Mouse (Mus musculus) forebrain, embryonic 12.5 days (tissue): Measurements from ENCODE around the gene Krba1. TPM values are rescaled to one million over a fixed set of nuclear protein-coding genes. Genes with fewer than 3 reads are reported as not detected.

Source experiments
- ATAC-seq: fragments of 200-750 bp; cut with Nextera tagmentation; 2 replicates; pipeline ENCODE4 v1.8.0; 2017; ENCODE audit warnings: moderate TSS enrichment; ENCODE audit not compliant: low FRiP score
- H3K27ac ChIP-seq: fragments of 300-500 bp; sonication (generic); 2 replicates; pipeline ENCODE4 v1.5.1; 2016; ENCODE audit warnings: mild to moderate bottlenecking
- H3K27me3 ChIP-seq: fragments of 300-500 bp; sonication (generic); 2 replicates; pipeline ENCODE4 v1.6.1; 2016; ENCODE audit warnings: mild to moderate bottlenecking
- H3K36me3 ChIP-seq: fragments of 300-500 bp; sonication (generic); replicated peaks from 2 replicates; pipeline ENCODE4 v1.6.1; 2016; ENCODE audit warnings: mild to moderate bottlenecking
- H3K4me1 ChIP-seq: fragments of 300-500 bp; sonication (generic); 2 replicates; pipeline ENCODE4 v1.6.1; 2016
- H3K4me2 ChIP-seq: fragments of 300-500 bp; sonication (generic); 2 replicates; pipeline ENCODE4 v1.6.1; 2016; ENCODE audit warnings: mild to moderate bottlenecking, moderate library complexity
- H3K4me3 ChIP-seq: fragments of 300-500 bp; sonication (generic); replicated peaks from 2 replicates; pipeline ENCODE4 v1.5.1; 2016; ENCODE audit warnings: mild to moderate bottlenecking
- H3K9ac ChIP-seq: fragments of 300-500 bp; sonication (generic); 2 replicates; pipeline ENCODE4 v1.6.1; 2016; ENCODE audit warnings: mild to moderate bottlenecking
- H3K9me3 ChIP-seq: fragments of 300-500 bp; sonication (generic); 2 replicates; pipeline ENCODE4 v1.6.1; 2016
- WGBS: fragments of 180-500 bp; shearing (Covaris S2); methylation state at CpG from one replicate; pipeline ENCODE4 v1.1.7; 2016; 5-methylcytosine and 5-hydroxymethylcytosine counted together
- polyA plus RNA-seq: library from polyadenylated mRNA; unstranded; fragments of >200 nt; fragmentation: Nextera tagmentation; extraction: Ambion mirVana; gene quantifications from 2 replicates; pipeline ENCODE4 v1.2.1, GENCODE M21; 2016

The Krba1 gene
- polyA plus RNA-seq, 1 experiment from 2014 or later, result 27.2 TPM

DNA sequence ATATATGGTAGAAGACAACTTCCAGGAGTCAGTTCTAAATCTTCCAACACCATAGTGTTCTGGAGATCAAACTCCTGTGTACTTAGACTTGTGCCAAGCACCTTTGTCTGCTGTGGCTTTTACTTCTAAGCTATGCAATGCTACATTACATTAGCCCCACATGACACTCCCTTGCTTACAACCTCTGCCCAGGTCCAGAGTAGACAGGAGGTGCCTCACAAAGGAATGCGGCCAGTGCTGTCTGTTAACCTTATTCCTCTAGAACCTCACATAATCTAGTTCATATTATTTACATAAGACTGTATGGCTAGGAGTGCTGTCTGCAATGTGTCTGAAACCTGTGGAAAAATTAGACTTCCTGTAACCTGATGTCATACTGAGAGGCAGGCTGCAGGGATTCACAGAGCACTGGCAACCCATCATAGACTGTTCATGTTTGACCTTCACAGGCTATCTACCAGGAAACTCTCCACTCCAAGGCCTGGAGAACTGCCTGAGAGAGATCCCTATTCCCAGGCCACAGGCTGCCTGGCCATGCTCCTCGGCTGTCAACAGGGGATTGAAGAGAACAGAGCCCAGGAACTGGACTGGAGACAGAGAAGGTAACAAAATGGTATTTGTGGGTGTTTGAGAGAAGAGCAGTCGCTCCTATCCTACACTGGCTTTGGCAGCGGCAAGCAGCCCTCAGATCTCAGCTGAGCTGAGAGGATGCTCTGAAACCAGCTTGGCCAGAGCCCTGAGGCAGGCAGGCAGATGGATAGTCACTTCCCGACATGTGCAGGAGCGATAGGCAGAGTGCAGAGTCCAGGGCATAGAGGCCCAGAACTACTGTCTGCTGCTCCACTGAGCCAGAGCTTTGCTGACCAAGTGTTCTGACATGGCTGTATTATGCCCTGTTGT lies 16.1 kb downstream of the Krba1 start:
- 92% methylated on average over 6 of the region's 6 CpGs for WGBS
- peaks cover 100% of the 10 kb centered on the region for H3K36me3 ChIP-seq

DNA sequence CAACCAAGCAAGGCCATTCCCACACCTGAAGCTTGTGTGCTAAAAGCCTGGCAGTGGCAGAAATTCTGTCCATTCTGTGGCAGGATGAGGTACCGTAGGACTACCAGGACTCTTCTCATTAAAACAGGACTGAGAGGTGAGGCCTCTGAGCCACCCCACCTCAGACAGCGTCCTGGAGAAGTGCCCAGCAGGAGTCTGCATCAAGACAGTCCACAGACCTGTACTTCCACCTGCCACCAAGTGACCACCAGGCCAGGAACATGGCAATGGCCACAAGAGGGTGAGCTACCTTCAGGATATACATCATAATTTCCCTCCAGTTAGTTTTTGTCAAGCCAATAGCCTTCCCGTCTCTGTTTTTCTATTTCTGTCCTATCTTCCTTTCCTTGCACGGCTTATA lies 16.8 kb downstream of the Krba1 start:
- no peaks in the 10 kb centered on the region for H3K27me3 ChIP-seq
- no peak overlapping the region for H3K27ac ChIP-seq
- no peak overlapping the region for H3K4me3 ChIP-seq
- no peak for ATAC-seq
- no peaks in the 10 kb centered on the region for H3K9me3 ChIP-seq
- 93% methylated on average over 4 of the region's 4 CpGs for WGBS
- no peak overlapping the region for H3K9ac ChIP-seq
- H3K4me2 ChIP-seq, result no peak overlapping the region
- no peaks in the 10 kb centered on the region for H3K4me1 ChIP-seq
- peaks cover 100% of the 10 kb centered on the region for H3K36me3 ChIP-seq

More for the DNA sequence above, 16.1 kb downstream of the Krba1 start:
- no peak for ATAC-seq
- Histone ChIP-seq H3K4me1 (no peaks in the 10 kb centered on the region), H3K9ac (no peak overlapping the region), H3K27me3 (no peaks in the 10 kb centered on the region), H3K4me3 (no peak overlapping the region), H3K27ac (no peak overlapping the region), H3K4me2 (no peak overlapping the region), H3K9me3 (no peaks in the 10 kb centered on the region)

DNA sequence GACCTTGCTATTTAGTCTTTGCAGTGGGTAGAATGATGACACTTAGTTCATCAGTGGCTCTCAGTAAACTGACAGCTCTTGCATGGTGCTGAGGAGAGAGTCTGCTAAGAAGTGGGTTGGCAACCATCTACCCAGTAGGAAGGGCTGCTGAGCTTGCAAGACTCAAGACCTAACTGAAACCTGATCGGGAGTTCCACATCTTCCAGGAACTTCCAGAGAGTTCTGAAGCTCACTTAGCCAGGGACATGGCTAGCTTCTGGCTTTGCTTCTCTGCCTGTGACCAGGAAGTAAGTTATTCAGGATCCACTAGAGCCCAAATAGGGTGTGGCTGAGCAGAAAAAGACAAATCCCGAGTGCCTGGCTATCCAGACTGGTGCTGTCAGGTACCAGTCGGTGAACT lies 17.3 kb downstream of the Krba1 start:
- no peak for ATAC-seq
- Histone ChIP-seq H3K27ac (no peak overlapping the region), H3K36me3 (peaks cover 100% of the 10 kb centered on the region), H3K9ac (no peak overlapping the region), H3K9me3 (no peaks in the 10 kb centered on the region), H3K27me3 (no peaks in the 10 kb centered on the region), H3K4me2 (no peak overlapping the region), H3K4me3 (no peak overlapping the region), H3K4me1 (no peaks in the 10 kb centered on the region)
- WGBS, result 70% methylated on average over 3 of the region's 3 CpGs

DNA sequence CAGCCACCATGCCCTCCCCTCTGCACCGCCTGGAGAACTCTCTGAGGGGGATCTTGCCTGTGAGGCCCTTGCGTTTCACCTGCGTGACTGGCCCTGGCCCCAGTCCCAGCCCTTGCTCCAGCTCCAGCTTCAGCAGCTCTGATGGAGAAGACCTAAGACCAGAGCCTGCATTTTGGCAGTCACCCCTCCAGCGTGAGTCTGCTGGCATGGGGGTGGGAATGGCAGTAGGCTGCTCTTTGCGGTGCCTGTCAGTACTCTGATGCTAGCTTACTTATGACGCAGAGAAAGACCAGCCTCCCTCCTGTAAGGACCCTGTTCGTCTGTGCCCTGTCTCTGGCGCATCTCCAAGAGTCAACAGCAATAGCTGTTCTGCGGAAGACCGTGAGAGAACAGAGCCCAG lies 17.7 kb downstream of the Krba1 start:
- 91% methylated on average over 10 of the region's 10 CpGs for WGBS
- no peaks in the 10 kb centered on the region for H3K9me3 ChIP-seq
- no peaks in the 10 kb centered on the region for H3K4me1 ChIP-seq
- H3K4me2 ChIP-seq, result no peak overlapping the region
- no peaks in the 10 kb centered on the region for H3K27me3 ChIP-seq
- no peak overlapping the region for H3K9ac ChIP-seq
- no peak overlapping the region for H3K4me3 ChIP-seq
- no peak overlapping the region for H3K27ac ChIP-seq
- no peak for ATAC-seq
- peaks cover 100% of the 10 kb centered on the region for H3K36me3 ChIP-seq

DNA sequence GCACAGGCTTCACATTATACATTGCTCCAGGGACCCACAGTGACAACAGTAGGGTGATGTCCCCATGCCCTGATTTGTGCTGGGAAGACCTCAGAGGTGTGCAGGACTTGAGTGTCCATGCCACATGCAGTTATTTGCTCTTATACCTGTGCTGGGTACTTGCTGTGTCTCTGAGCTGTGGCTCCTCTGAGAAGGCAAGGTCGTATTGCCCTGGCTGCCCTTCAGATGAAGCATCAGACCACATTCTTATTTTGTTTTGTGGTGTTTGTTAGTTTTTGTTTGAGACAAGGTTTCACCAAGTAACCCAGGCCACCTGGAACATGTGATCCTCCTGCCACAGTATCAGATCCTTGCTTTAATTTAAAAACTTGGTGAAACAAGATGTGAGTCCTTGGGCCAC lies 19.5 kb downstream of the Krba1 start:
- Histone ChIP-seq H3K9ac (no peak overlapping the region), H3K27me3 (no peaks in the 10 kb centered on the region), H3K36me3 (peaks cover 91% of the 10 kb centered on the region), H3K27ac (no peak overlapping the region), H3K4me1 (no peaks in the 10 kb centered on the region), H3K9me3 (no peaks in the 10 kb centered on the region), H3K4me3 (no peak overlapping the region), H3K4me2 (no peak overlapping the region)
- no peak for ATAC-seq
- 83% methylated on average over 1 of the region's 1 CpGs for WGBS

DNA sequence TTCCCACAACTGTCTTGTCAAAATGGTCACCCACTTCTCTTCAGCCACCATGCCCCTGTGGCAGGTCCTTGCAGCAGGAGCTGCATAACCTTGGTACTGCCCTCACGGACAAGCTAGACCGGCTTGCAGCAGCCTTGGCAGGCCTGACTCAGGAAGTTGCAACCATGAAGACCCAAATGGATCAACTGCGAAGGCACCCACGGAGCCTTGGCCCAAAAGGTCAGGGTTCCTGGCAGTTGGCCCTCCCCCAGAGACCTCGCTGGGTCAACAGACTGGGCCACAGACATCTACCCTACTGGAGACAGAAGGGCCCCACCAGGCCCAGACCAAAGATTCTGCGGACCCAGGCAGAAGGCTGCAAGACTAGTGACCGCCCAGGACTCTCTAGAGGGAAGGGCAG lies 20.2 kb downstream of the Krba1 start:
- no peak for ATAC-seq
- Histone ChIP-seq H3K36me3 (peaks cover 84% of the 10 kb centered on the region), H3K9me3 (no peaks in the 10 kb centered on the region), H3K4me3 (no peak overlapping the region), H3K9ac (no peak overlapping the region), H3K4me1 (no peaks in the 10 kb centered on the region; the same call in 1 of the 2 replicates), H3K27me3 (no peaks in the 10 kb centered on the region), H3K4me2 (no peak overlapping the region), H3K27ac (no peak overlapping the region)
- 95% methylated on average over 7 of the region's 7 CpGs for WGBS

DNA sequence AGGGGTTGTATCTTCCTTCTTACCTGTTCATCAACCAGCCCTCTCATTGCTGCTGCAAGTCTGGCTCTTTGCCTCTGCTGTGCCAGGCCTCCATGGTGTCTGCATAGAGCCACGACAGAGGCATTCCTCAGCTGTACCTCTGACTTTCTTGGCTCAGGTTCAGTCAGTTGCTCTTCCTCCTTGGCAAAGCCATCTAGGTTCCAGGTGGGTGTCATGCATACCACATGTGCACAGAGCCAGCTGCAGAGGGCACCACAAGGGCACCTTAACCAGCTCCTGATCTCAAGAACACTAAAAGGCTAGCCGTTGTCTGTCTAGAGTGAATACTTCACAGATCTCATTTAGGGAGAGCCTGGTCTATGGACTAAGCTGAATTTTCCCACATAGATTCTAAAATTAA lies 21.1 kb downstream of the Krba1 start:
- Histone ChIP-seq H3K9ac (no peak overlapping the region), H3K36me3 (peaks cover 75% of the 10 kb centered on the region), H3K27ac (no peak overlapping the region), H3K27me3 (no peaks in the 10 kb centered on the region), H3K4me1 (peaks cover 4% of the 10 kb centered on the region; the same call in 1 of the 2 replicates), H3K4me3 (no peak overlapping the region), H3K9me3 (no peaks in the 10 kb centered on the region), H3K4me2 (no peak overlapping the region)
- 89% methylated on average over 2 of the region's 2 CpGs for WGBS
- ATAC-seq, result no peak

DNA sequence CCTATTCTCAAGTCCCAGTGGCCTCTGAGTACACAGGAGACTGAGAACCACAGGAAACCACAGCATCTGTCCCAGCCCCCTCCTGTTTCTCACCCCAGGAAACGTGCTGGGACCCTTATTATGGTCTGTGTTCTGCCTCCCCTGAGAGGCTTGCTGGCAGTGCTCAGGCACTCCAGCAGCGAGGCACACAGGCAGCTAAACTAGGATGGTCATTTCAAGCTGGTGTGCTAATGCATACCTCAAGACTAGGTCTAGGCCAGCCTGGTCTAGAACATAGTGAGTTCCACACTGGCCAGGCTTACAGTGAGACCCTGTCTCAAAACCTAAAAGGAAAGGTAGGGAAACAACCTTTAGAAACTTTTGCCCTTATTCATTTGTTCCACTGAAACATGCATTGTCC lies 25.3 kb downstream of the Krba1 start:
- H3K9me3 ChIP-seq, result no peaks in the 10 kb centered on the region
- 23% methylated on average over 2 of the region's 2 CpGs for WGBS
- peaks cover 4% of the 10 kb centered on the region; the same call in 1 of the 2 replicates for H3K4me1 ChIP-seq
- no peak overlapping the region for H3K4me3 ChIP-seq
- H3K36me3 ChIP-seq, result peaks cover 33% of the 10 kb centered on the region
- H3K9ac ChIP-seq, result no peak overlapping the region
- no peak for ATAC-seq
- H3K27me3 ChIP-seq, result no peaks in the 10 kb centered on the region
- H3K27ac ChIP-seq, result peak overlapping the region; percentile 13; the same call in 1 of the 2 replicates
- no peak overlapping the region for H3K4me2 ChIP-seq

DNA sequence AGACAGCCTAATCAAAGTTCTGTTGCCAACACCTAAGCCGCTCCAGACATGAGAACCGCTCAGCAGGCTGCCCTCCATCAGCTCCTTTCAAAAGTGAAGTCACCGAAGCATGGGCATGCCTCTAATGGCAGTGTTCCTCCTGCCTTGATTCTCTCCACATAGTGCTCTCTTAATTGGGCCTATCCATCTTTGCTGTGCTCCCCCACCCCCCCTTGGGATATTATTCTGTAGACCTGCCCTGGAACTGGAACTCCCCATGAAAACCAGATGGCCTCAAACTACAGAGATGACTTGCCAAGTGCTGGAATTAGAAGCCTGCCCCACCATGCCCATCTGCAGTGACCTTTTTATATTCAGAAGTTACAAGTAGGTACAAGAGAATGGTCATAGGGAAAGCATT lies 27.9 kb downstream of the Krba1 start:
- Histone ChIP-seq H3K4me1 (peaks cover 4% of the 10 kb centered on the region; the same call in 1 of the 2 replicates), H3K36me3 (peaks cover 7% of the 10 kb centered on the region; the same call in 1 of the 2 replicates), H3K4me3 (no peak overlapping the region), H3K9ac (no peak overlapping the region), H3K27me3 (no peaks in the 10 kb centered on the region), H3K9me3 (no peaks in the 10 kb centered on the region), H3K4me2 (no peak overlapping the region), H3K27ac (no peak overlapping the region)
- WGBS, result 83% methylated on average over 3 of the region's 3 CpGs
- no peak for ATAC-seq

DNA sequence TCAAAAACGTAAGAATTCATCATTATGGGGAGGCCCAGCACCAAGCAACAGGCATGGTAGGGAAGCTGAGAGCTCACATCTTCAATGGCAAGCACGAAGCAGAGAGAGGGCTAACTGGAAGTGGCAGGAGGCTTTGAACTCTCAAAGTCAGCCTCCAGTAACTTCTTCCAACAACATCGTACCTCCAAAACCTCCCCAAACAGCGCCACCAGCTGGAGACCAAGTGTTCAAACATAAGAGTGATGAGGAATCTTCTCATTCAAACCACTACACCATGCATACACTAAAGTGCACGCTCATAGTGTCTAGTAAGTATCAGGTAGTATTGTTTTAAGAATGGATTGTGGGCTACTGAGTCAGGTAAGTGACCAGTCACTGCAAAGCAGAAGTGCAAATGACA lies 28.7 kb downstream of the Krba1 start:
- no peaks in the 10 kb centered on the region for H3K9me3 ChIP-seq
- no peaks in the 10 kb centered on the region for H3K27me3 ChIP-seq
- H3K4me3 ChIP-seq, result no peak overlapping the region
- H3K36me3 ChIP-seq, result no peaks in the 10 kb centered on the region; the same call in 1 of the 2 replicates
- no peak overlapping the region for H3K27ac ChIP-seq
- no peak for ATAC-seq
- 65% methylated on average over 5 of the region's 5 CpGs for WGBS
- peaks cover 4% of the 10 kb centered on the region; the same call in 1 of the 2 replicates for H3K4me1 ChIP-seq
- H3K9ac ChIP-seq, result no peak overlapping the region
- H3K4me2 ChIP-seq, result no peak overlapping the region

DNA sequence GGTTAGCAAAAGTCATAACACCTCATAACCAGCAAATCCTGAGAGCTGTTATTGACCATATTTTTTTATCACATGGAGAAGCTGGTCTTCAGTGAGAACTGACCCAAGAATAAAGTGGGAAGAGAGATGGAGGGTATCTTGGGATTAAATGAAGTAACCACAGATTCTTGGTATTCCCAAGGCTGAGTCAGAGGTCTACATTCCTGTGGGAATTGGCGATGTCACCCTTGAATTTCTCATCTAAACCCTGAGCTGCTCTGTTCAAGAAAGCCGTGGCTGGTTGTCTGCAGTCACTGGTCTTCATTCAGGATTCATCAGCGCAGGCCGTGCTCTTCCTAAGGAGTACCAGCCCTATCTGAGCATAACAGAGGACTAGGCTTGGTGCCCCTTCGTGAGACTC lies 31.6 kb downstream of the Krba1 start:
- no peak overlapping the region for H3K27ac ChIP-seq
- H3K9me3 ChIP-seq, result no peaks in the 10 kb centered on the region
- ATAC-seq, result no peak
- H3K9ac ChIP-seq, result no peak overlapping the region
- no peaks in the 10 kb centered on the region for H3K4me1 ChIP-seq
- no peak overlapping the region for H3K4me3 ChIP-seq
- no peaks in the 10 kb centered on the region for H3K36me3 ChIP-seq
- WGBS, result 83% methylated on average over 5 of the region's 5 CpGs
- H3K4me2 ChIP-seq, result no peak overlapping the region
- H3K27me3 ChIP-seq, result no peaks in the 10 kb centered on the region

DNA sequence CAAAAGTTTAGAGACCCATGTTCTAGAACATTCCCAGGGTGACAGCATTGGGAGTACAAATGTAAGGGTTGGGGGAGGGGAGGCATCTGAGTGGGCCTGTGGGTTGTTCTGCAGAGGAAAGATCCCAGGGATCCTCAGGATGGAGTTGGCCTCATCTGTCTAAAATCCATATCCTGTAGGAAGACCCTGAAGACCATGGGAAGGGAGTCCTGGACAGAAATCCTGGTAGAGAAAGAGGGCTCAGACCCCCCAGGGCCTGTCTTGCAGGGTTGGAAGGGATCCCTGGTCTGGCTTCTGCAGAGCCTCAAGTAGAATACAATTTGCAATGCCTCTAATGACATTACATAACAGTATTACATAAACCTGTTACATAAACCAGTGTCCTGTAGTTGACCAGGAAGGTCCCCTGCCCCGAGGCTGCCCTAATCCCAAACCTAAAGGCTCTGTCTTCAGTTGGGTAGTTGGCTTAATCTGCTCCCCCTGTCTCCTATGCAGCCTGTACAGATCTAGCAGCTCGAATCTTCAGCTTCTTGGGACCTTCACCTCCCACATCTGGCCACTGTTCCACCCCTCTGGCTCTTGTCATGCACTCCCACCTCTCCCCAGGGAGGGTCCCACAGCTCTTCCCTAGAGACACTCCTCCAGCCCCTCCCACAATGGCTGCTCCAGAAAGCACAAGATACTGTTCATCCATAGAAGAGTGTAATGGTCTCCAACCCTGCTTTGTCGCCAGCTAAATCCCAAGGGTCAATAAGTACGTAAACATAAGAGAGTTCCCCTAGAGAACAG lies 33.6 kb downstream of the Krba1 start:
- WGBS, result 72% methylated on average over 4 of the region's 4 CpGs
- Histone ChIP-seq H3K4me3 (no peak overlapping the region), H3K4me2 (no peak overlapping the region), H3K27me3 (no peaks in the 10 kb centered on the region), H3K9ac (no peak overlapping the region), H3K27ac (no peak overlapping the region), H3K36me3 (no peaks in the 10 kb centered on the region), H3K9me3 (no peaks in the 10 kb centered on the region), H3K4me1 (peaks cover 3% of the 10 kb centered on the region; the same call in 1 of the 2 replicates)
- ATAC-seq, result no peak
